Mouse (Mus musculus): ENCODE measurements around the gene Plekho2. TPM values are rescaled to one million over a fixed set of nuclear protein-coding genes. Genes with fewer than 3 reads are reported as not detected.

Gene Plekho2
- polyA plus RNA-seq (2012; rRNA removed) = 8.1 and 9.6 TPM in 2 replicates

DNA sequence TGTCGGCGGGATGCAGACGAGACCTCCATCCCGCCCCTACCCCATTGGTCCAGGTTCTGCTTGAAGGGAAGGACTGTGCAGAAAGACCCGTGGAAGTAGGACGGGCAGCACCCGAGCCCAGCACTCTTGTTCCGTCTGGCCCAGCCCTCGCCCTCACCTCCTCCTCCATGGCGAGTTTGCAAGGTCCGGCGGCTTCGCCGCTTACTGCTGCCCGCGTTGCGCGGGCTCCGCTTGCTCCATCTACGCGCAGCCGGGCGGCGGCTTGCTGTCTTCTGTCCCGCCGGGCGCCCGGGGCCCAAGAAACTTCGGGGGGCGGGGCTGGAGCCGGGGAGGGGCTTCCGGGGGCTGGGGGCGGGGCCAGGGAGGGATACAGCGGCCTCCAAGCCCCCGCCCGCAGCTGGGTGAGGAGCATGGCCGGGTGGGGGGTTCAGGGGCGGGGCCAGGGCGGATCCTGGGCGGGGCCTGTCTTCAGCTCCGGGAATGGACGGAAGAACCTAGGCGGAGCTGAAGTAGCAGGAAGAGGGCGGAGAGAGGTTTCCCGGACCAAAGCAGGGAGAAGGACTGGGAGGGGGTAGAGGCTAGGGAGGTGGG lies at the start of gene Plekho2:
Gene Plekho2, minus strand, starts transcription at position 260 of the 591 bp plus-strand sequence.

DNA sequence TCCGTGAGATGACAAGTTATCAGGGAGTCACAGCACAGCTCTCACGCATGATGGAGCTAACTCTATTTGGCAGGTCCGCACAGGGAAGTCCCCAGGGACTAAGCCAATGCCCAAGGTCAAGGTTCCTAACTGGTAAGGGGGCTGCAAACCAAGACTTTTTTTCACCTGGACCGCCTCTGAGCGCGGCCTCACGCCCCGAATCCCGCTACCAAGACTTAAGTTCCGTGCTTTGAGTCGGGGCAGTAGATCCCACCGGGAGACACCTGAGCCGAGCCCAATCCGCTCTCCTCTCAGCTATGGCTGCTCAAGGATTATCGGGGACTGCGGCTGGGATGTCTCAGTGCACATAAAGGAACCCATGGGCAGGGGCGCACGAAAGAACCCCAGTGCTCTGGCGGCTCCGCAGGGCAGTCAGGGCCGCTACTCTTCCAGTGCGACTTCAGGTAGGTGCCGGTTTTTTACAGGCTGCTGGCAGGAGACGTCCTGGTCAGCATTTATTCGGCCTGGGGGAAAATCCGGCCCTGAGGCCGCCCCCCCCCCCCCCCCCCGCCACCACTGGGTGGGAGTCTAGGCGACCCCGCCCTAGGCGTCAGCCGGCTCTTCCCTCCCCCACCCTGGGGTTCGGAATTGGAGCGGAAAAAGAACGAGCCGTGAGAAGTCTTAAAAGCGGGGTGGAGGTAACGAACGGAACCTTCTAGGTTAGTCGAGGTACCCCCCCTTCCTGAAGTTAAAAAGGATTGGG lies 49.4 kb upstream of the Plekho2 start, which contains the start of gene Rbpms2:
Gene Rbpms2, plus strand, starts transcription at position 624 of the 742 bp plus-strand sequence.

DNA sequence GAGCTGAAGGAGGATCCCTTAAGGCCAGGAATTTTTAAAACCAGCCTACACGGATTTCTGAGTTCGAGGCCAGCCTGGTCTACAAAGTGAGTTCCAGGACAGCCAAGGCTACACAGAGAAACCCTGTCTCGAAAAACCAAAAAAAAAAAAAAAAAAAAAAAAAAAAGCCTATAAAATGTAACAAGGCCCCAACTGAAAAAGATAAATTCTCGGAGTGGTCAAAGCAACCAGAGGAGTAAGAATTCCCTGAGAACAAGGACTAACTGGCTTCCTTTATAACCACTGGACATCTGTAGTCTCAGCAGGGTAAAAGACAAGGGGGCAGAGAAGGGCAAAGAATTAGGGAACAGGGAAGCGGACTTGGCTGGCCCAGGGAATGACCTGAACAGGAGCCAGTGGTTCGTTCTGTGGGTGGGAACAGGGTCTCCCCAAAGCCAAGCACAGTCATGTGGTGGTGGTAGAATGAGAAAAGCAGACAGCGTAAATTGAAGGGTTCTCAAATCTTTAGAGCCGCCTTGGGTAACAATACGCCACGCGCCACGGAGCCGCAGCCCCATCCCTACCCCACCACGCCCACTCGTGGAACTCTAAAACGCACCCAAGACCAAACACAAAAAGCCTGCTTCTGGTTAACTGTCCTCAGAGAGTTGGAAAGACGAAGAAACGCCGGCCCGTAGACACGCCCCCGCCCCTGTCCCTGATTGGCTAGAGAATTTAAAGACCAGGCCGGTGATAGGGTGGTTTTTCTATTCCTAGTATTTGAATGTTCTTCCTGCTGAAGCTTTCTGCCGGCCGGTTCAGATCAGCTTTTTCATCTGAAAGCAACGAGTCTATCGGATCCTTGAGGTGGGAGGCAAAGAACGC lies 6.8 kb upstream of the Plekho2 start, which contains the start of gene Pif1:
Gene Pif1, plus strand, starts transcription at position 755 of the 864 bp plus-strand sequence.

DNA sequence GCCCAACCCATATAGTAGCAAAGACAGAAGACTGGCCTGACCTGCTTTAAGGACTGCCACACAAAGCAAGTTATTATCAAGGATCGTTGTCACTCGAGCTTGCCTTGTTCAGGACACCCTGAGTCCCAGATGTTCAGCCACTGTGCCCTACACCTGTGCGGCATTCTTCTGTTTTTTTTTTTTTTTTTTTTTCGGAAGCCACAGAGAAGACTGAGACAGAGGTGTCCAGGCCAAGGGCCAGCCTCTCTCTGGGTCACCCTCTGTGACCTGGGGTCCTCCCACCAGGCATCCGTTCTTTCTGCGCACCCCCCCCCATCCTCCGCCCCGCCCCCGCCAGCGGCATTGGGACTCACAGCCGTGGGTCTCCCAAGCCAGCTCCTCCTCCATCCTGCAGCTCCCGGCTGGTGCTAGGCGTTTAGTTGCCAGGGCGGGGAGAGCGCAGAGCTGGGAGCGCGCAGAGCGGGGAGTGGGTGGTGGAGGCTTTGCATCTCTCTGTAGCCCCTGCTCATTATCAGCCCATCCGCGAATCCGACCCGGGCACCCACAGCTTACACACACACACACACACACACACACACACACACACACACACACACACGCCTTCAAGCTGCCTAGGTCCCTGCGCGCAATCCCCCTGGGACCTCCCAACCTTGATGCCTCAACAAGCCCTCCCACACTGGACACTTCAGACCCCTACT lies 59.9 kb downstream of the Plekho2 start, which contains the start of gene Ankdd1a:
Gene Ankdd1a, minus strand, starts transcription at position 387 of the 698 bp plus-strand sequence.

Other genes with a start within 250 kb of the Plekho2 start
- gene Pdcd7, start 233.9 kb downstream of the Plekho2 start, polyA plus RNA-seq (2012; rRNA removed) = 5.3 and 10.1 TPM in 2 replicates
- 0.10 and 0.16 TPM in 2 replicates for gene Ubap1l, start 219.0 kb downstream of the Plekho2 start, polyA plus RNA-seq (2012; rRNA removed)
- gene Kbtbd13, start 188.4 kb downstream of the Plekho2 start, polyA plus RNA-seq (2012; rRNA removed) = 0.22 and 0.25 TPM in 2 replicates
- 7.5 and 8.4 TPM in 2 replicates for gene Rasl12, start 181.5 kb downstream of the Plekho2 start, polyA plus RNA-seq (2012; rRNA removed)
- gene Slc51b, start 157.1 kb downstream of the Plekho2 start, polyA plus RNA-seq (2012; rRNA removed) = not detected in 2 replicates
- gene Mtfmt, start 144.3 kb downstream of the Plekho2 start, polyA plus RNA-seq (2012; rRNA removed) = 1.9 and 2.9 TPM in 2 replicates
- 3.8 and 5.6 TPM in 2 replicates for gene Spg21, start 119.1 kb downstream of the Plekho2 start, polyA plus RNA-seq (2012; rRNA removed)
- gene Ankdd1a, start 59.8 kb downstream of the Plekho2 start, polyA plus RNA-seq (2012; rRNA removed) = 0.05 and 0.16 TPM in 2 replicates
- gene Pif1, start 7.1 kb upstream of the Plekho2 start, polyA plus RNA-seq (2012; rRNA removed) = 1.0 TPM in 2 replicates
- gene Rbpms2, start 49.6 kb upstream of the Plekho2 start, polyA plus RNA-seq (2012; rRNA removed) = 38.2 and 60.8 TPM in 2 replicates
- 37.9 and 72.6 TPM in 2 replicates for gene Oaz2, start 88.0 kb upstream of the Plekho2 start, polyA plus RNA-seq (2012; rRNA removed)
- 3.8 and 5.7 TPM in 2 replicates for gene Zfp609, start 247.5 kb upstream of the Plekho2 start, polyA plus RNA-seq (2012; rRNA removed)